Mouse (Mus musculus) midbrain, embryonic 16.5 days (tissue): ENCODE results near the gene Phc2. TPM values are rescaled to one million over a fixed set of nuclear protein-coding genes. Genes with fewer than 3 reads are reported as not detected.

Experiments
- ATAC-seq: fragments of 200-750 bp; cut with Nextera tagmentation; 2 replicates; pipeline ENCODE4 v1.8.0; 2017; ENCODE audit warnings: moderate TSS enrichment
- H3K27ac ChIP-seq: fragments of 300-500 bp; sonication (generic); 2 replicates; pipeline ENCODE4 v1.5.1; 2014; ENCODE audit warnings: mild to moderate bottlenecking, low read length, mixed read lengths
- H3K27me3 ChIP-seq: fragments of 300-500 bp; sonication (generic); 2 replicates; pipeline ENCODE4 v1.6.1; 2014; ENCODE audit warnings: low read depth, low read length, mixed read lengths; ENCODE audit not compliant: control insufficient read depth, insufficient read depth
- H3K36me3 ChIP-seq: fragments of 300-500 bp; sonication (generic); 2 replicates; pipeline ENCODE4 v1.6.1; 2014; ENCODE audit warnings: mild to moderate bottlenecking, low read length, moderate library complexity, mixed read lengths; ENCODE audit not compliant: control insufficient read depth, insufficient read depth
- H3K4me1 ChIP-seq: fragments of 300-500 bp; sonication (generic); 2 replicates; pipeline ENCODE4 v1.6.1; 2014; ENCODE audit warnings: mild to moderate bottlenecking, low read length, mixed read lengths; ENCODE audit not compliant: control insufficient read depth, insufficient read depth
- H3K4me2 ChIP-seq: fragments of 300-500 bp; sonication (generic); 2 replicates; pipeline ENCODE4 v1.6.1; 2014; ENCODE audit warnings: mild to moderate bottlenecking, low read length, mixed read lengths
- H3K4me3 ChIP-seq: fragments of 300-500 bp; sonication (generic); 2 replicates; pipeline ENCODE4 v1.5.1; 2014; ENCODE audit warnings: low read depth, mild to moderate bottlenecking, low read length, moderate library complexity, mixed read lengths
- H3K9ac ChIP-seq: fragments of 300-500 bp; sonication (generic); 2 replicates; pipeline ENCODE4 v1.6.1; 2014; ENCODE audit warnings: low read depth, low read length, mixed read lengths
- H3K9me3 ChIP-seq: fragments of 300-500 bp; sonication (generic); replicated peaks from 2 replicates; pipeline ENCODE4 v1.6.1; 2014; ENCODE audit warnings: mild to moderate bottlenecking, low read length, mixed read lengths; ENCODE audit not compliant: control insufficient read depth, poor library complexity, severe bottlenecking
- WGBS: fragments of 180-500 bp; shearing (Covaris S2); extraction: QIAGEN DNeasy Blood & Tissue Kit; methylation state at CpG from one replicate; pipeline ENCODE4 v1.1.7; 2014; 5-methylcytosine and 5-hydroxymethylcytosine counted together
- polyA plus RNA-seq: library from polyadenylated mRNA; unstranded; fragments of >200 nt; fragmentation: Nextera tagmentation; extraction: Ambion mirVana; gene quantifications from 2 replicates; pipeline ENCODE4 v1.2.1, GENCODE M21; 2015

Gene Phc2
- polyA plus RNA-seq, 1 experiment from 2014 or later: 19.5 TPM

DNA sequence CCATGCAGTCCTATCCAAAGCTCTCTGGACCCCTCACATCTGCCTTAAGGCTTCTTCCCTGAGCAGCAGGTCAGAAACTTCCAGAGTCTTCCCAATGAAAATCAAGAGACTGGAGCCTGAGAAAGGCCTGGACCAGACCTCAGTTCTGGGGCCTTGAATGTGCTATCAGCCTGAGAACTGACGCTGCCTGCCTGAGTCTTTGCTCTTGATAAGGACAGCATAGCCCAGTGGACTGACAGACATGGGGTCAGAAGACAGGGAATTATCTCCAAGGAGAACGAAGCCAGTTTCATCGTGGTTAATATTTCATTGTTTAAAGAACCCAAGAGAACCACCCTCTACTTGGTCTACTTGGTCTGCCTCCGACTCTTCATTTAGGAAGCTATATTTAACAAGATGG is 128.1 kb downstream of the Phc2 start:
- Histone ChIP-seq H3K4me3 (no peak overlapping the region), H3K4me2 (no peak overlapping the region), H3K36me3 (peaks cover 29% of the 10 kb centered on the region), H3K4me1 (no peaks in the 10 kb centered on the region), H3K9ac (no peak overlapping the region), H3K27me3 (no peaks in the 10 kb centered on the region), H3K27ac (no peak overlapping the region), H3K9me3 (no peaks in the 10 kb centered on the region)
- 83% methylated on average over 4 of the region's 4 CpGs for WGBS
- ATAC-seq: no peak

DNA sequence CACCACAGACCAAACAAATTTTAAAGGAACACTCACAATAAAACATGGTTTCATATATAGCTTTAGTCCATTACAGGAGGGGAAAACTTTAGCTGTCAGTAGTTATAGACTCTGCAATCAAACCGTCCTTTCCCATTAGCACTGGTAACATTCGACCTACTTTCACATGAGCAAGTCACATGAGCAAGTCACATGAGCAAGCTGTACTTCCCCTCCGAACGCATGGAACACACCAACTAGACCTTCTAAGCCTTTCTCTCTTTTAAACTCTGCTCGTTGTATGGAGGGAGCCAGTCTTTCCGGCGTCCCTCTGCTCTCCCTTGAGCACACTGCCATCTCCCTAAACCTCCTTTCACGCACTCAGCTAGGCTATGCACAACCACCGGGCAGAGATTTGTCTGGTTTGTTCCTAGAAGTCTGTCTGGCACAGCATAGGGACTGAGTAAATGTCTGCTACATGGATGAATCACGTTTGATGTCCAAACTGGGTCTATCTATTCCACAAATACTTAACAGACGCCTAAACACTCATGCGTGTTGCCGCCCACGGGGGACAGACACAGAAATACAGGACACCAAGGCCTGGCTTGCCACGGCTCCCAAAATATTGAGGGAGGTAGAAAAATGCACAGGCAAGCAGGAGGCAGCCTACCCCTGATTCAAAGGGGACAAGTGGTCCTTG is 130.6 kb downstream of the Phc2 start:
- H3K4me1 ChIP-seq: no peaks in the 10 kb centered on the region
- no peak overlapping the region for H3K9ac ChIP-seq
- no peaks in the 10 kb centered on the region for H3K9me3 ChIP-seq
- H3K36me3 ChIP-seq: peaks cover 29% of the 10 kb centered on the region
- no peak overlapping the region for H3K27ac ChIP-seq
- H3K27me3 ChIP-seq: no peaks in the 10 kb centered on the region
- H3K4me3 ChIP-seq: no peak overlapping the region
- no peak overlapping the region for H3K4me2 ChIP-seq
- 91% methylated on average over 15 of the region's 15 CpGs for WGBS
- ATAC-seq: no peak

DNA sequence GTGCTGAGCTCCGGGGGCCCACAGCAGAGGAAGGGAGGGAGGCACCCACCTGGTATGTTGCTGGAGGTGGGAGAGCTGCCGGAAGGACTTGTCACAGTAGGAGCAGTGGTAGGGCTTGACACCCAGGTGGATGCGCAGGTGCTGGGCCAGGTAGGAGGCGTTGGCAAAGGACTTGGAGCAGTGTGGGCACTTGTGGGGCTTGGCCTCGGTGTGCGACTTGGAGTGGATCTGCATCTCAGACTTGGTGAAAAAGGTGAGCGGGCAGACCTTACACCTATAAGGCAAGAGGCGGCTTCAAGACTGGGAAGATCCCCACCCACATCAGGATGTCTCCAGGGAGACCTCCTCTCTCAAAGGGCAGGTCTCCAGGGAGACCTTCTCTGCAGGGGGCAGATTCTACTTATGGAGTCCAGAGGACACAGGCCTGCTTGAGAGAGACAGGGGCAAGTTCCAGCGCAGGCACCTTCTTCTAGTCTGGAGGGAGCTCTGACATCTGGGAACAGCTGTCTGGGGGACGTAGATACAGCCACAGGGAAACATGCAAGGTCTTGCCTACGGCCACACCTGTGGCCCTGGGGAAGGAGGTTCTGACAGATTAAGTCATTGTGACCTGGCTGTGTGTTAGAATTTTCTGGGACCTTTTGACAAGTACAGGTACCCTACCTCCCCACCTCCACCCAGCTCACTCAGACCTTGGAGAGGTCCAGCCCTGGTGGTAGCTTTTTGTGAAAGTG is 131.6 kb downstream of the Phc2 start:
- peaks cover 29% of the 10 kb centered on the region for H3K36me3 ChIP-seq
- no peak for ATAC-seq
- H3K4me3 ChIP-seq: no peak overlapping the region
- no peak overlapping the region for H3K9ac ChIP-seq
- WGBS: 94% methylated on average over 11 of the region's 11 CpGs
- H3K27me3 ChIP-seq: no peaks in the 10 kb centered on the region
- no peak overlapping the region for H3K27ac ChIP-seq
- H3K9me3 ChIP-seq: no peaks in the 10 kb centered on the region
- peaks cover 3% of the 10 kb centered on the region; the same call in 1 of the 2 replicates for H3K4me1 ChIP-seq
- no peak overlapping the region for H3K4me2 ChIP-seq

- no peak overlapping the region for H3K27ac ChIP-seq
- H3K27me3 ChIP-seq: no peaks in the 10 kb centered on the region
- H3K4me1 ChIP-seq: peaks cover 3% of the 10 kb centered on the region; the same call in 1 of the 2 replicates
- H3K9me3 ChIP-seq: no peaks in the 10 kb centered on the region
- no peak overlapping the region for H3K9ac ChIP-seq
- WGBS: 84% methylated on average over 24 of the region's 24 CpGs
- no peak overlapping the region for H3K4me3 ChIP-seq
- H3K36me3 ChIP-seq: peaks cover 29% of the 10 kb centered on the region
- no peak overlapping the region for H3K4me2 ChIP-seq
- ATAC-seq: no peak
These were observed 132.8 kb downstream of the Phc2 start for GRCm38 (mm10) chr4:128787023-128787939.

DNA sequence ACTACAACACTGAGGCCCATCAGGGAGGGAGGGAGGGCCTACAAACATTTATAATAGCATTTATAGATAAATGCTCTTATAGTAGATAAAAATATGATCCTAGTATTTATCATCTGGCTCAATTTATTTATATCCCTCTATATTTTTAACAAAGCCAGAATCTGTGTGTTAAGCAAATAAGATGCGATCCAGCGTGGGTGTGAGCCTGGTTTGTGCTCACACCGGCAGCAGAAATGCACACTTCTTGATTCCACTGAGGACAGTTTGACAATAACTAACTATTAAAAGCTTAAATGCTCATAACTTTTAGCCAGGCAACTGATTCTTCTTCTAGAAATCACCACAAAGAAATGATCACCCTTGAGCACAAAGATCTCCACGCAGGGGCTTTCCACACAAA is 133.6 kb downstream of the Phc2 start:
- Histone ChIP-seq H3K4me3 (no peak overlapping the region), H3K27ac (no peak overlapping the region), H3K4me2 (no peak overlapping the region), H3K27me3 (no peaks in the 10 kb centered on the region), H3K36me3 (peaks cover 29% of the 10 kb centered on the region), H3K9ac (no peak overlapping the region), H3K4me1 (peaks cover 3% of the 10 kb centered on the region; the same call in 1 of the 2 replicates), H3K9me3 (no peaks in the 10 kb centered on the region)
- 97% methylated on average over 4 of the region's 4 CpGs for WGBS
- no peak for ATAC-seq

- no peak for ATAC-seq
- no peak overlapping the region for H3K27ac ChIP-seq
- peaks cover 29% of the 10 kb centered on the region for H3K36me3 ChIP-seq
- WGBS: 45% methylated on average over 18 of the region's 18 CpGs
- H3K27me3 ChIP-seq: no peaks in the 10 kb centered on the region
- no peak overlapping the region for H3K4me3 ChIP-seq
- H3K9me3 ChIP-seq: no peaks in the 10 kb centered on the region
- no peak overlapping the region for H3K4me2 ChIP-seq
- peaks cover 3% of the 10 kb centered on the region; the same call in 1 of the 2 replicates for H3K4me1 ChIP-seq
- no peak overlapping the region for H3K9ac ChIP-seq
These were observed 135.1 kb downstream of the Phc2 start for GRCm38 (mm10) chr4:128789646-128790045.

DNA sequence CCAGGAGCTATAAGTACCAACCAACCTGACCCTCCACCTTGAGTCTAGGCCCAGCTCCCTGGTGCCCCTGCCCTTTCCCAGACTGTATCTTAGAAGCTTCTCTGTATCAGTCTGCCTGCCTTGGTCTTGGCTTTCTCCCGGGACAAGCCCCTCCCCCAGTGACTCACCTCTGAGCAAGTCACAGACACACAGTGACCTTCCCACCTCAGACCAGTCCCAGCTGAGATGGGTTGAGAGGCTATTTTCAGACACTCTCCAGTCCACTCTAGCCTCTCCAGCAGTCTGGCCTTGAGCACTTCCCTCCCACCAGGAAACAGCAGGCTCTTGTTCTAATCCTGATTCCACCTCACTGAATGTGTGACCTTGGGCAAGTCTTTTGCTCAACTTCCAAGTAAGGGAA is 139.2 kb downstream of the Phc2 start:
- Histone ChIP-seq H3K4me3 (no peak overlapping the region), H3K36me3 (peaks cover 7% of the 10 kb centered on the region; the same call in 1 of the 2 replicates)
- 56% methylated on average over 1 of the region's 1 CpGs for WGBS

GRCm38 (mm10) chr4:128794198-128794597 is 139.7 kb downstream of the Phc2 start:
- Histone ChIP-seq H3K27me3 (no peaks in the 10 kb centered on the region), H3K9me3 (no peaks in the 10 kb centered on the region), H3K4me3 (no peak overlapping the region), H3K27ac (no peak overlapping the region), H3K36me3 (peaks cover 6% of the 10 kb centered on the region; the same call in 1 of the 2 replicates), H3K9ac (no peak overlapping the region), H3K4me2 (no peak overlapping the region), H3K4me1 (peaks cover 15% of the 10 kb centered on the region)
- WGBS: 91% methylated on average over 8 of the region's 8 CpGs
- no peak for ATAC-seq

More for the DNA sequence above, 139.2 kb downstream of the Phc2 start:
- no peak overlapping the region for H3K9ac ChIP-seq
- H3K9me3 ChIP-seq: no peaks in the 10 kb centered on the region
- ATAC-seq: no peak
- no peak overlapping the region for H3K27ac ChIP-seq
- no peaks in the 10 kb centered on the region for H3K27me3 ChIP-seq
- no peak overlapping the region for H3K4me2 ChIP-seq
- peaks cover 11% of the 10 kb centered on the region for H3K4me1 ChIP-seq
